Mouse (Mus musculus): ENCODE measurements around the gene Sgcd. TPM values are rescaled to one million over a fixed set of nuclear protein-coding genes. Genes with fewer than 3 reads are reported as not detected.

Gene Sgcd
- total RNA-seq, 2 experiments from 2014 or later: 14.1 to 16.8 TPM

DNA sequence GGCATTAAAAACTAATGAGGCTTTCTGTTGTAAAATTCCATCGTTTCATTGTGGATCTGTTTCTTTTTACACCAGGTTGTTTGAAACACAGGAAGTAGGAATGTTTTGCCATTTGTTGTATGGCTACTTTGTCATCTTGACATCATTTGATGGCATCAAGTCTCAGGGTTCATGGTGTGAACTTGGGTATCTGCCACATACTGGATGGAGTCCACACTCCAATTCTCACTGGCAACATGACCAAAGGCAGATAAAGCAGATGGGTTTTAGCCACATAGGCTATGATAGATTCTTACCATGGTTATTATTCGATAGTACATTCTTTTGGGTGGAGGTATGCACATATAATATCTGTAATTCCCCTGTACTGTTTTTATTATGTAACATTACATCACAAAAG lies 1106.3 kb downstream of the Sgcd start:
- intact Hi-C loops (cut with DNase I): no loop called here
- DNase-seq (ENCODE audit: low spot score in 2 of 2): no peak

DNA sequence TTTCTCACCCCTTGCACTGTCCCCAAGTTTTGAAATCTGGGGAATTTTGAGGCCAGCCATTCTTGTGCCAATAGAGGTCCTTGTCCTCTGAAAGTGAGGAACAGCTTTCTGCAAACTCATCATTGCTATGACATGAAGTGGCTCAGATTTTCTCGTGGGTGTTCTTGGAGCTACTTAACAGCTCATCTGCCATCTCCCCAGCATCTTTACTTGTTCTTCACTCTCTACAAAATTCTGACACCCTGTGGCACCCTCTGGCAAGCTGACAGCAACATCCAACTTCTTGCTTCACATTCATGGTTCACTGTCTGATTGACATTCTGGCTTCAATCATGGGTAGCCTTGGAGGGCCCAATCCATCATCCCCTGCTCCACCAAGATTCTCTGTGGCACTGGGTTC lies 1113.0 kb downstream of the Sgcd start:
- DNase-seq (ENCODE audit: low spot score in 2 of 2): peak; percentile 14 to 25
- intact Hi-C loops (cut with DNase I): no loop called here

DNA sequence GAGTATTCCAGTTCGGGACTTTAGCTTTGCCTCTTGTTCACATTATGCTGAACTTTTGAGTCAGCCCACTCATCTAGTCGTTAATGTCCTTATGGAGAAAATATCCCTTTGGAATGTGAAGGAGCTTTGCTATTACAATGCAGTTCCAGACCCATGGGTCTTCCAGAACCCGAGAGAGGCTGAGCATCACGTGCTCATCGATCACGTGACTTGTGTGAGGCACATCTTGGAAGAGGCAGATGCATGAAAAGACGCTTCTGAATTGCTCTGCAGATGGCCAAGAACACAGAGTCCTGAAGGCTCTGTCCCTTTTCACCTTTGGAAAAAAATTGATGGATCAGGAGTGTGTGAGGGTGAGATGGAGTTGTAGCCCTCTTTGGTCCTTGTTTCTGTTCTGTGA lies 1120.2 kb downstream of the Sgcd start:
- intact Hi-C loops (cut with DNase I): no loop called here
- no peak for DNase-seq (ENCODE audit: low spot score in 2 of 2)

DNA sequence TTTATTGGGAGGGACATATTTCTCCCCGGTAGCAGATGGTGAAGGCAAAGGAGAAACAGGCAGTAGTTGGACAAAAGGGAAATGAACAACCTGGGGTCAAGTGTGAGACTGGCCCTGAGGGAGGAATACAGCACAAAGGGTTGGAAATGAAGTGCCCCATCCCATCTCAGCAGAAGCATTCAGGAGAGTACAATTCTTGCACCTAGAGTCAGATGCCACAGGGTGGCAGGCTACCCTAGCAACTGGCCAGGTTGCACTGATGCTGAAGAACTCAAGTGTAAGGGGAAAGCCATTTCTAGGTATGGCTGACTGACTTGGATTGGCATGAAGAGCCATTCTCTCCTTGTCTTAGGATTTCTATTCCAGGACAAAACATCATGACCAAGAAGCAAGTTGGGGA lies 1124.0 kb downstream of the Sgcd start:
- DNase-seq (ENCODE audit: low spot score in 2 of 2): peak; percentile 28 to 39
- intact Hi-C loops (cut with DNase I): no loop called here

DNA sequence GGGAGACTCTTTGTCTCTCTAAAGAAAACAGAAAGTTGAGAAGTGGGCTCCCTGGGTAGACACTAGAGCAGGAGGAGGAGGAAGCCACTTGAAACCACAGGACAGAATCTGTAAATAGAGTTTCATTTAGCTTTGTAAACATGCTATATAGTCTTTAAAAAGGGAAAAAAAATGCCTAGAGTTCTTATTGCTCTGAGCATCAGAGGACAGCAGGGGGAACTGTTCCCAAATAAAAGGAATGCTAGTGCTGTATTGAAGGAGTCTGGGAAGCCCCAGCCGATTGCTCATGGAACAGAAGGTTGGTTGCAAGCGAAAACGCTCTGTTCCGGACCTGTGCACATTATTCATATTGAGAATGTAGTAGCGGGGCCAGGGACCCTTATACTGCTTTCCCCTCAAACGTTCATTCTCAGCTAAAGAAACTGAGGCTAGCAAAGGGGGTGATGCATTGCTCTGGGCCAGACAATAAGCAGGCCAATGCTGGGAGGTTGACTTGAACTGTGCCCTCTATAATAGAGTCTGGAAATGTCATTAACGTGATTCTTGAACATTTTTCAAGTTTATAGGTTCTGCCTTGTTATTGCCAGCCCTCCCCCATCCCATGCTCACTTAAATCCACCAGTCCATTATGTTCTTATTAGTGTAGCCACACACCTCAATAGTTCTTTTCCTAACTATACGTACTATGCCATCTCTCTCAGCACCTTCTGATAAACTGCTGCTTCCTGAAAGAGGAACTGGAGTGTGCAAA lies 1140.4 kb downstream of the Sgcd start:
- DNase-seq (ENCODE audit: low spot score in 2 of 2): peak; percentile 42 to 50
- intact Hi-C loops (cut with DNase I): loop anchor here (5.0 kb wide), 1 partner anchor 1929 kb away; no protein-coding TSS in a partner anchor

DNA sequence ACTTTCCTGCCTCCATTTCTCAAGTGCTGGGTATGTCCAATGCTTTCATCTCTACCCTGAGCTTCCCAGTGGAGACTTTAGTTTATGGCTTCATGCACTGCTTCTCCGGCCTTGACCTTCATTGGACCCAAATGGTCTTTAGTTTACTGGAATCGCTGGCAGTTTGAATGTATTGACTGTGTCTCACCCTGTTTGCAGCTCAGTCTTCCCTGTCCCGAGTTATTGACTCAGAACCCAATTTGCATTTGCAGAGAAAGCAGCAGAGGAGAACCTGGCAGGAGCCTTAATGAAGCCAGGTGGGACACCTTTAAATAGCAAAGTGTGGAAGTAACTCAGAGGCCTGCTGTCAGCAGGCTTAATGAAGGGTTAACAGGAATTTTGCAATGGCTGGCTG lies 1140.9 kb downstream of the Sgcd start:
- intact Hi-C loops (cut with DNase I): loop anchor here (5.0 kb wide), 1 partner anchor 1929 kb away; no protein-coding TSS in a partner anchor
- no peak for DNase-seq (ENCODE audit: low spot score in 2 of 2)

DNA sequence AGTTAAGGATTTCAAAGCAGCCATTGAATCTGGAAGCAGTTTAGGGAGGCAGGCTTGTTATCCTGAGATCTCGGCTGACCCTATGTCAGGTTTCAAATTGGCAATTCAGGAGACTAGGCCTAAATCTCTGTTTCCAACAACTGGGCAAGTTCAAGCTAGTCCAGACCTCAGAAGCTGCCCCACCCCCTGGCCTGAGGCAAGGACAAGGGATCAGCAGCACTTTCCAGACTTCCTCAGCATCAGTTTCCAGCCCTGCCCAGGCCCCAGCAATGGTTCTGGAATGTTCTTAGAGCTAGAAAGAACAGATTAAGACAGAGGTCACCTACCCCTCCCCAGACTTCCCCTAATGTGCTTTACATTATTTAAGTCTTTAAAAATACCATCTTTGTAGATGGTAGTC lies 1142.1 kb downstream of the Sgcd start:
- DNase-seq (ENCODE audit: low spot score in 2 of 2): no peak
- intact Hi-C loops (cut with DNase I): loop anchor here (5.0 kb wide), 1 partner anchor 1931 kb away; no protein-coding TSS in a partner anchor
